Mouse (Mus musculus): ENCODE measurements around the gene Adgrb3.

DNA sequence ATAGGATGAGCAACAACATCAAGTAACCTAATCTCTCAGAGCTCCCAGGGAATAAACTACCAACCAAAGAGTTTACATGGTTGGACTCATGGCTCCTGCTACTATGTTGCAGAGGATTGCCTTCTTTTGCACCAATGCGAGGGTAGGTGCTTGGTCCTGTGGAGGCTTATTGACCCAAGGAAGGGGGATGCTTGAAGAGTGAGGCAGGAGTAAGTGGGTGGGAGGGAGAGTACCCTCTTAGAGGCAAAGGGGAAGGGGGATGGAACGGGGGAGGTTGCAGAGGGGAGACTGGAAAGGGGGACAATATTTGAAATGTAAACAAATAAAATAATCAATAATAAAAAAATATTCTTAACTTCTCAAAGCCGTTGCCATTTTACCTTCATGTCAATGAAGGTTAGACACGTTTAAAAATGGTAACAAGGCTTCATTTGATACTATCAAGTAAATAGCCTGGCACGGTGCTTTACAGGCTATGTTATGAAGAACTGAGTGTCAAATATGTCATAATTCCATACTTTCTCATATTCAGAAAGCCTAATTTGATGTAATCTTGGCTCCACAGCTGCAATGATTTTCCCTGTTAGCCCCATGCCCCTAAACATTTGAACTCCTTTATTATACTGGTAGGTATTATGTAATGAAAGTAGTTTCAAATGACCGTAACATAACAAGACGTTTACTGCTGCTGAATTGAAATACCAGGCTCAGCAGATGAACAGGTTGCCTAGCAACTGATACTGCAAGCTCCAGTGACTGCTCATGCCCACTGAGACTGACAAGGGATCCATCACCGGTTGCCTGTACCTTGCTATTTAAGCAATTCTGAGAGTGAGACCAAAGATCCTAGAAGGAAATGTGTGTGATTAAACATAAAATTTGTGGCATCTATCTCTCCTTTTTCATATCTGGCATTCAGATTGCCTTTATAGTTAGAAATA is 796.1 kb downstream of the Adgrb3 start:
- TF ChIP-seq CTCF (IDR thresholded peaks at IDR 0.05; ENCODE audit: insufficient read depth, low read depth, low read length) (no peak), POLR2A (IDR thresholded peaks at IDR 0.05; ENCODE audit: insufficient read depth, low read depth, low read length) (no peak)

Data from olfactory bulb, adult 2 months (tissue).